Mouse (Mus musculus) frontal cortex, adult (tissue): Measurements from ENCODE around the gene Aars2.
A peak's percentile ranks its signal among the peaks of the same experiment; 100 is the strongest.

Experiments used
- ATAC-seq: cut with Nextera tagmentation; 2 replicates; pipeline ENCODE4 v1.9.2; 2017; ENCODE audit warnings: mild to moderate bottlenecking, moderate library complexity, mixed read lengths; ENCODE audit not compliant: low TSS enrichment

Aars2 gene

GRCm38 (mm10) chr17:45499516-45499915 is 7.1 kb upstream of the Aars2 start:
- no peak for ATAC-seq

GRCm38 (mm10) chr17:45500981-45501380 is 5.7 kb upstream of the Aars2 start:
- no peak for ATAC-seq

GRCm38 (mm10) chr17:45502324-45502723 is 4.3 kb upstream of the Aars2 start:
- ATAC-seq, result no peak

- no peak for ATAC-seq
Observed at GRCm38 (mm10) chr17:45503301-45503973, 3.2 kb upstream of the Aars2 start.

- ATAC-seq, result no peak
Observed at GRCm38 (mm10) chr17:45505941-45506465, 638 bp upstream of the Aars2 start.

- ATAC-seq, result no peak
Observed at GRCm38 (mm10) chr17:45510871-45511270, 4.2 kb downstream of the Aars2 start.

- peak; percentile 50; the same call in 1 of the 2 replicates for ATAC-seq
Observed at GRCm38 (mm10) chr17:45511757-45512156, 5.1 kb downstream of the Aars2 start.

GRCm38 (mm10) chr17:45515204-45515726 is 8.6 kb downstream of the Aars2 start:
- ATAC-seq, result no peak

- no peak for ATAC-seq
Observed at GRCm38 (mm10) chr17:45515806-45516205, 9.2 kb downstream of the Aars2 start.

- peak; percentile 65 for ATAC-seq
Observed at GRCm38 (mm10) chr17:45516488-45516887, 9.8 kb downstream of the Aars2 start.

- no peak for ATAC-seq
Observed at GRCm38 (mm10) chr17:45517135-45517534, 10.5 kb downstream of the Aars2 start.

- no peak for ATAC-seq
Observed at GRCm38 (mm10) chr17:45517549-45518215, 11.0 kb downstream of the Aars2 start.

- no peak for ATAC-seq
Observed at GRCm38 (mm10) chr17:45518766-45519475, 12.3 kb downstream of the Aars2 start.

- no peak for ATAC-seq
Observed at GRCm38 (mm10) chr17:45520136-45520535, 13.5 kb downstream of the Aars2 start.

- ATAC-seq, result no peak
Observed at GRCm38 (mm10) chr17:45523263-45523662, 16.6 kb downstream of the Aars2 start, which contains the start of gene Tcte1. Gene Tcte1, plus strand, starts transcription at chr17:45523434.

GRCm38 (mm10) chr17:45524961-45525360 is 18.3 kb downstream of the Aars2 start:
- ATAC-seq, result no peak

- ATAC-seq, result no peak
Observed at GRCm38 (mm10) chr17:45526571-45526970, 19.9 kb downstream of the Aars2 start.

- ATAC-seq, result peak; percentile 86
Observed at GRCm38 (mm10) chr17:45530346-45530782, 23.7 kb downstream of the Aars2 start.

- ATAC-seq, result no peak
Observed at GRCm38 (mm10) chr17:45532896-45533295, 26.3 kb downstream of the Aars2 start.

- peak; percentile 21; the same call in 1 of the 2 replicates for ATAC-seq
Observed at GRCm38 (mm10) chr17:45536264-45536663, 29.6 kb downstream of the Aars2 start.

GRCm38 (mm10) chr17:45538394-45538793 is 31.8 kb downstream of the Aars2 start:
- peak; percentile 35 for ATAC-seq

GRCm38 (mm10) chr17:45539664-45540063 is 33.0 kb downstream of the Aars2 start:
- peak; percentile 18; the same call in 1 of the 2 replicates for ATAC-seq
